Mouse (Mus musculus) embryonic facial prominence, embryonic 15.5 days (tissue): ENCODE results near the gene Dlk1. TPM values are rescaled to one million over a fixed set of nuclear protein-coding genes. Genes with fewer than 3 reads are reported as not detected.
A peak's percentile ranks its signal among the peaks of the same experiment; 100 is the strongest.
"Not testable (repeated sequence)": the region's sequence is repeated elsewhere in the genome, so short reads cannot be mapped to it uniquely, and the experiment has no call there.

Experiments
- ATAC-seq: fragments of 200-750 bp; cut with Nextera tagmentation; 2 replicates; pipeline ENCODE4 v1.8.0; 2017; ENCODE audit warnings: low read depth, moderate TSS enrichment; ENCODE audit not compliant: insufficient number of reproducible peaks, low FRiP score, low TSS enrichment
- H3K27ac ChIP-seq: fragments of 300-500 bp; sonication (generic); replicated peaks from 2 replicates; pipeline ENCODE4 v1.5.1; 2015; ENCODE audit warnings: mild to moderate bottlenecking, inconsistent platforms
- H3K27me3 ChIP-seq: fragments of 300-500 bp; sonication (generic); 2 replicates; pipeline ENCODE4 v1.6.1; 2015; ENCODE audit warnings: inconsistent platforms
- H3K36me3 ChIP-seq: fragments of 300-500 bp; sonication (generic); 2 replicates; pipeline ENCODE4 v1.6.1; 2015; ENCODE audit warnings: mild to moderate bottlenecking, inconsistent platforms
- H3K4me1 ChIP-seq: fragments of 300-500 bp; sonication (generic); 2 replicates; pipeline ENCODE4 v1.6.1; 2015; ENCODE audit warnings: inconsistent platforms
- H3K4me2 ChIP-seq: fragments of 300-500 bp; sonication (generic); replicated peaks from 2 replicates; pipeline ENCODE4 v1.6.1; 2015; ENCODE audit warnings: mild to moderate bottlenecking, inconsistent platforms
- H3K4me3 ChIP-seq: fragments of 300-500 bp; sonication (generic); replicated peaks from 2 replicates; pipeline ENCODE4 v1.5.1; 2015; ENCODE audit warnings: mild to moderate bottlenecking, inconsistent platforms
- H3K9ac ChIP-seq: fragments of 300-500 bp; sonication (generic); 2 replicates; pipeline ENCODE4 v1.6.1; 2015; ENCODE audit warnings: inconsistent platforms
- H3K9me3 ChIP-seq: fragments of 300-500 bp; sonication (generic); replicated peaks from 2 replicates; pipeline ENCODE4 v1.6.1; 2016; ENCODE audit warnings: inconsistent platforms
- WGBS: fragments of 180-500 bp; shearing (Covaris S2); methylation state at CpG from one replicate; pipeline ENCODE4 v1.1.7; 2015; 5-methylcytosine and 5-hydroxymethylcytosine counted together
- polyA plus RNA-seq: library from polyadenylated mRNA; unstranded; fragments of >200 nt; fragmentation: Nextera tagmentation; extraction: Ambion mirVana; gene quantifications from 2 replicates; pipeline ENCODE4 v1.2.1, GENCODE M21; 2015

The Dlk1 gene
- polyA plus RNA-seq, 1 experiment from 2014 or later = 710 TPM

DNA sequence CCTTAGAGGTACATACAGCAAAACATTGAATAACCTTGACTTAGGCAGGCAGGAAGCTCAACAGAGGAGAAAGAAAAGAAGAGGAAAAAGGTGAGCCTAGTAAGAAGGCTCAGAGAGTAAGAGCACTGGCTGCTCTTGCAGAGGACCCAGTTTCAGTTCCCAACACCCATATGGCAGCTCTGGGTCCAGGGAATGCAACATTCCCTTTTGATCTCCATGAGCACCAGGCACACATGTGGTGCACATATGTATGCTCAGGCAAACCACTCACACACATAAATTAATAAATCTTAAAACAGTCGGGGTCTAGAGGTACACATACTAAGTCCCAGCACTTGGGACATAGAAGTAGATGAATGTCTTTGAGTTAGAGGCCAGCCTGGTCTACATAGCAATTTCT lies 33.9 kb downstream of the Dlk1 start:
- not testable (repeated sequence) for H3K9me3 ChIP-seq, H3K27me3 ChIP-seq, H3K4me3 ChIP-seq, H3K36me3 ChIP-seq, H3K4me1 ChIP-seq, H3K9ac ChIP-seq, H3K4me2 ChIP-seq, ATAC-seq, H3K27ac ChIP-seq
- WGBS = 31% methylated on average over 1 of the region's 1 CpGs

DNA sequence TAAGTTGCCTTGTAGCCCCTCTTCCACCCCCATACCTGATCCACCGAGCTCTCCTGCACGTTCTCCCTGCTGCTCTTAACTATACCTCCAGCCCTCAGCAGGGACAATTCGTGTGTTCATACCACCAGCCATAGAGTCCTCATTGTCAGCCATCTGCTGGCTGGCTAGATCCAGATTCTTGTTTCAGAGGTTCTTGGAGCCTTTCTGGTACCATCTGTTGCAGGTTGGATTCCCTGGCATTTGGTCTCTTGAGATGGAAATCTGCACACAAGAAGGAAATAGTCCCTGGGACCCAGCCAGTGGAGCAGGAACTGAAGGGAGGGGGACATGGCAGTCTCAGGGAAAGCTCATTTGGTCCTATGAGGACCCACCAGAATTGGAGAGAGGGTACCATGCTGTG lies 39.1 kb downstream of the Dlk1 start:
- Histone ChIP-seq H3K9me3 (no peaks in the 10 kb centered on the region), H3K4me3 (no peak overlapping the region), H3K36me3 (no peaks in the 10 kb centered on the region), H3K27me3 (no peaks in the 10 kb centered on the region), H3K4me2 (no peak overlapping the region), H3K9ac (no peak overlapping the region), H3K27ac (no peak overlapping the region), H3K4me1 (0 out of 2 replicates have a peak, but pooled peaks cover 3% of the 10 kb centered on the region)
- ATAC-seq = no peak
- WGBS = 79% methylated on average over 3 of the region's 3 CpGs

DNA sequence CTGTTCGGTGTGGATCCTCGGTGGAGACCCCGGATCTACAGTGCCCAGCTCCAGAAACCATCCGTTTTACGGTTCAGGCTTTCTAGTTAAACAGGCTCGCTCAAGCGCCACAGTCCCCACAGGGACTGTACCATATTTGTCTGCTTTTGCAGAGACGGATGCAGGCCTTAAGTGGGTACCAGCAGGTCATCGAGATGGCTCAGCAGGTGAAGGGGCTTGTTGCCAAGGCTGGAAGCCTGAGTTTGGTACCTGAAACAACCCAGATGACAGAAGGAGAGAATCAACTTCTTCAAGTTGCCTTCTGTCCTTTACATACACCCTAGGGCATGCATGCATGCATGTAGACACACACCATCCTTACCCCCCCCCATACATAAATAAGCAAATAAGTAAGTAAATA lies 40.8 kb downstream of the Dlk1 start:
- Histone ChIP-seq H3K9ac (no peak overlapping the region), H3K27me3 (no peaks in the 10 kb centered on the region), H3K27ac (no peak overlapping the region), H3K4me1 (0 out of 2 replicates have a peak, but pooled peaks cover 3% of the 10 kb centered on the region), H3K36me3 (no peaks in the 10 kb centered on the region), H3K4me3 (no peak overlapping the region), H3K9me3 (no peaks in the 10 kb centered on the region), H3K4me2 (no peak overlapping the region)
- no peak for ATAC-seq
- 89% methylated on average over 9 of the region's 9 CpGs for WGBS

DNA sequence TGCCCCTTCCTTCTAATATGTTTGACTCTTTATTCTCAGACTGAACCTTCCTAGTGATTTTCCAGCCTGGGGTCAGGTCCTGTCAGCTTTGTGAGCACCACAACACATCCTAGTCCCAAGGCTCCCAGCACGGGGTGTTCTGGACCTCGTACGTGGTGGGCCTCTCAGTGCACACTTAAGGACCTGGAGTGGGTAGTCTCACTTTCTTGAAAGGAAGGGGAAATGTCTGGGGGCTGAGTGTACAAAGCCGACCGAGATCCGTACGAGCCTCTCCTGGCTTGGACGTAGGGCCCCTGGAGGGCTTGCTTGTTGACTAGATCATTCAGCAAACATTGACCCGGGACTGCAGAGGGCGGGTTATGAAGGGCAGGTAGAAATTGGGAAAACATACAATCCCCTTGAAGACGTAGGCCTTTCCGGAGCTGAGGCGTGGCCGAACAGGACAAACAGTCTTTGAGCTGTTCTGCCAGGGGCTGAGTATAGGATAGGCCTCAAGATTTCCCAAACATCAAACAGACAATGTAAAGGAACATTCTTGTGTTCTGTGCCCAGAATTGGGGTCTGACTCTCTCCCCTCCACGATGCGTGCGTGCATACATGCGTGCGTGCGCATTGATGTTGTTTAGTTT lies 42.5 kb downstream of the Dlk1 start:
- Histone ChIP-seq H3K9ac (no peak overlapping the region), H3K4me2 (no peak overlapping the region), H3K27me3 (no peaks in the 10 kb centered on the region), H3K9me3 (no peaks in the 10 kb centered on the region), H3K27ac (no peak overlapping the region), H3K4me1 (0 out of 2 replicates have a peak, but pooled peaks cover 9% of the 10 kb centered on the region), H3K4me3 (no peak overlapping the region), H3K36me3 (no peaks in the 10 kb centered on the region)
- 69% methylated on average over 20 of the region's 20 CpGs for WGBS
- ATAC-seq = no peak

DNA sequence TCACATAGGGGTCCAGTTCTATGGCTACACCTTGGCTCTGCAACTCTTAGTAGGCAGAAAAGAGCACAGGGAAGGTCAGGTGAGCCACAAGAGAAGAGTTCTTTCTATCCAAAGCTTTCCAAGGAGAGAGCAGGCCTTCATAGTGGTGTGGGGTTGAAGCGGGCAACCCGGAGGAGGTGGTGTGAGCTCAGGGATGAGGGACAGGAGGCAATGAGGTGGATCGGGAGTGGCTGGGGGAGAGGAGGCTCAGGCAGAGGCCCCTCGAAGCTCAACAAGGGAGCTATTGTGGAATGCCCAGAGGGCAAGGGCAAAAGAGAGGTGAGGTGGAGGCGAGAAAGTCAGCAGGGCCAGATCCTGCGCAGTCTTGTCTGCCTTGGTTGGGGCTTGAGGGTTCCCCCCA lies 43.8 kb downstream of the Dlk1 start:
- 46% methylated on average over 6 of the region's 6 CpGs for WGBS
- no peaks in the 10 kb centered on the region for H3K36me3 ChIP-seq
- no peak overlapping the region for H3K4me3 ChIP-seq
- H3K9ac ChIP-seq = no peak overlapping the region
- 0 out of 2 replicates have a peak, but pooled peaks cover 9% of the 10 kb centered on the region for H3K4me1 ChIP-seq
- H3K4me2 ChIP-seq = no peak overlapping the region
- no peaks in the 10 kb centered on the region for H3K9me3 ChIP-seq
- ATAC-seq = no peak
- no peak overlapping the region for H3K27ac ChIP-seq
- no peaks in the 10 kb centered on the region for H3K27me3 ChIP-seq

DNA sequence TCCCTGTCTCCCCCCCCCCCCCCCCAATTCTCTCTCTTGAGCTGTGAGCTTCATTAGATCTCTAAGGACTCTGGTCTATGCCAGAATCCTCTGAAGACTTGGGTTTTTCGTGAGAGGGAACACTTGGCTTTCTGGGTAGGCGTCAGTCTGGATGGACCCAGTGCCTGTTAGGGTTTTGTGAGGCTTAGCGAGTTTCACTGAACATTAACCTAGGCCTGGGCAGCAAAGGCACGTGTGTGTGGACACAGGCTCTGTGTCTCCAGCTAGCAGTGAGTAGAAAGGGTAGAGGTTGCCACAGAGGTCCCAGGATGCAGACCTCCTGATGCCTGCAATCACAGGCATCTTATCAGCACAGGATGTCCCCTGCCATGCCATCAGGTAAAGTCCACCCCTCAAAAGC lies 48.4 kb downstream of the Dlk1 start:
- Histone ChIP-seq H3K27ac (0 out of 2 replicates have a peak overlapping the region, but pooled peaks have one; percentile 4), H3K4me3 (no peak overlapping the region), H3K4me1 (peaks cover 6% of the 10 kb centered on the region; the same call in 1 of the 2 replicates), H3K4me2 (no peak overlapping the region), H3K9ac (no peak overlapping the region), H3K9me3 (no peaks in the 10 kb centered on the region), H3K27me3 (no peaks in the 10 kb centered on the region), H3K36me3 (no peaks in the 10 kb centered on the region)
- WGBS = 62% methylated on average over 4 of the region's 4 CpGs
- ATAC-seq = no peak

DNA sequence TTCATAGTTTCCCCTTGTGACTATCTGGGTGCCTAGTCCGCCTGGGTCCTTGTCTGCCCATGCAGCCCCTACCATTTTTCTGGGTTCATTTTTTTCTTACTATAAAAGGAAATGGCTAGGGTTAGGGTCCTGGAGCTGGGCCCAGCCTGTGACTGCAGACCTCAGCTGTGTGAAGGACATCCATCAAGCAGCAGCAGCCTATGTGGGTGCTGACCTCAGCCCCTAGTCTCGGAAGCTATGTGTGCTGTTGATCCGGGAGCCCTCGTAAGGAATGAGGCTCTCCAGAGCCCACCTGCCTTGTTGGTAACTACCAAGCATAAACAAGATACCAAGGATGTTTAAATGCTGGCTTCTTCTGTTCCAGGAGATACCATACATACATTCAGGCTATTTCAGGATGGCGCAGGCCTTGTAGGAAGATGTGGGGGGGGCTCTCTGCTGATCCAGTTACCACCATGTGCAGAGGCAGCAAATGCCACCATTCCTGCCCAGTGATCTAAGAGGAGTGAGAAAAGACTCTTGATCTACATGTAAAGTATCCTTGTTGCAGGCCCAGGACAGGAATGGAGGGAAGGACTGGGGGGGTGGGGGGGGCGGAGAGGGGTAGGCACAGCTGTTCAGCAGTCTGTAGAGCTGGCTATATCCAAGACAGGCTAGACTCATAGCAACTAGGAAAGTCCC lies 49.9 kb downstream of the Dlk1 start:
- peak; percentile 63; the same call in 1 of the 2 replicates for ATAC-seq
- WGBS = 82% methylated on average over 6 of the region's 6 CpGs

DNA sequence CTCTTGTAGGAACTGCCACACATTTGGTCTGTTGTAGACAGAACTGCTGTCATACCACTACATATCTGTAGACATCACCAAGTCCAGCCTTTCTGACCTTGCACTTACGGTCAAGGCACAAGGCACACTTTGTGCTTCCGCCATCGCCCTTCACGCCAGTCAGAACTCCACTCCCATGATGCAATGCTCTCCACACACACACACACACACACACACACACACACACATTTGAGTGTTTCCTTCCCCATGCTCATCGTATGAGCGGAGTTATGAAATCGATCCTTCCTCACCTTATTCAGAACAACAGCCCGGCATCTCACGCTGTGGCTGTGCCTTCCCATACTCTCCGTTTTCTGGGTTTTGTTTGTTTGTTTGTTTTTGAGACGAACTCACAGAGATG lies 55.1 kb downstream of the Dlk1 start:
- no peaks in the 10 kb centered on the region for H3K36me3 ChIP-seq
- no peaks in the 10 kb centered on the region for H3K9me3 ChIP-seq
- no peak overlapping the region for H3K4me3 ChIP-seq
- 83% methylated on average over 11 of the region's 11 CpGs for WGBS
- no peak overlapping the region for H3K27ac ChIP-seq
- no peak overlapping the region for H3K9ac ChIP-seq
- peaks cover 5% of the 10 kb centered on the region for H3K27me3 ChIP-seq
- no peak for ATAC-seq
- peaks cover 30% of the 10 kb centered on the region for H3K4me1 ChIP-seq
- no peak overlapping the region for H3K4me2 ChIP-seq

More for the DNA sequence above, 49.9 kb downstream of the Dlk1 start:
- H3K4me3 ChIP-seq = no peak overlapping the region
- H3K4me2 ChIP-seq = no peak overlapping the region
- no peaks in the 10 kb centered on the region for H3K27me3 ChIP-seq
- peak overlapping the region; percentile 65 for H3K27ac ChIP-seq
- no peaks in the 10 kb centered on the region for H3K36me3 ChIP-seq
- peaks cover 6% of the 10 kb centered on the region; the same call in 1 of the 2 replicates for H3K4me1 ChIP-seq
- H3K9ac ChIP-seq = no peak overlapping the region
- no peaks in the 10 kb centered on the region for H3K9me3 ChIP-seq

DNA sequence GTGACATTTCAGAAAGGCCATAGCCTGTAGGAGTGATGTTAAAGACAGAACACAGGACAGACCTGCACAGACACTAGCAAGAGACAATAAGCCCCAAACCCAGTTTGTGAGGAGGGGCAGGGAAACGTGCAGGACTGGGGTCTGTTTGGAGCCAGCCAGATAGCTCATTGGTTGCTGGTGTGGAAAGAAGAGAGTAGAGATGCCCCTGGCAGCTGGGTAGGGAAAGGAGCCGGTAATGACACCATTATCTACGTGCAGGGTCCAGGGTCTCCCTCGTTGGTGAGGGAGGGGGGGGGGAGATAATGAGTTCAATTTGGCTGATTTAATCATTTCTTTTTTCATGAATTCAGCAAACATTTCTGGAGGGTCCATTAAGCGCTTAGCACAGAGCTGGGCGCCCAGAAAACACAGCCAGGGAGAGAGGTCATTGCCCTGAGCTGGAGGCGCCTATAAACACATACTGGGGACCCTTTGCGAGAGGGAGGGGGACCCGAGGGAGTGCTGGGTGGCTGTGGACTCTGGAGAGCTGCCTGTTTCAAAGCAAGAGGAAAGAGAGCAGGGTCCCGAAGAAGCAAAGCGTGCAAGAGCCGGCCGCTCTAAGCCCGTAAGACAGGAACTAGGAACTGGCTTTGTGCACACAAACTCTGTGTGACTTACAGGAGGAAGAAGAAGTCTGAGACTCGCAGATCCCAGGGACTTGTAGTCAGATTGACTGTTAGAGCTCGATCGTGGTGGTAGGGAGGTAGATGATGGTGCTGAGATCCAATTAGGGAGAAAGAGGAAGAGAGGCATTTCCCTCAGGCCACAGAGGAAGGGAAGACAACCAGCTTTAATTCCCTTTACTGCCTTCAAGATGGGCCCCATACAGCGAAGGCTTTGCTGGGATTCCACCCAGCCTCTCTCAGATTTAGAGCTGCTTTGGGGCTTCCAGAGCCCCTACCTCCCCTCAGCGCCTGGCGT lies 56.2 kb downstream of the Dlk1 start:
- Histone ChIP-seq H3K27me3 (peaks cover 5% of the 10 kb centered on the region), H3K9ac (no peak overlapping the region), H3K27ac (peak overlapping the region; percentile 7; the same call in 1 of the 2 replicates), H3K4me2 (no peak overlapping the region), H3K36me3 (no peaks in the 10 kb centered on the region), H3K9me3 (no peaks in the 10 kb centered on the region), H3K4me3 (no peak overlapping the region), H3K4me1 (peaks cover 37% of the 10 kb centered on the region)
- ATAC-seq = no peak
- WGBS = 27% methylated on average over 20 of the region's 20 CpGs

DNA sequence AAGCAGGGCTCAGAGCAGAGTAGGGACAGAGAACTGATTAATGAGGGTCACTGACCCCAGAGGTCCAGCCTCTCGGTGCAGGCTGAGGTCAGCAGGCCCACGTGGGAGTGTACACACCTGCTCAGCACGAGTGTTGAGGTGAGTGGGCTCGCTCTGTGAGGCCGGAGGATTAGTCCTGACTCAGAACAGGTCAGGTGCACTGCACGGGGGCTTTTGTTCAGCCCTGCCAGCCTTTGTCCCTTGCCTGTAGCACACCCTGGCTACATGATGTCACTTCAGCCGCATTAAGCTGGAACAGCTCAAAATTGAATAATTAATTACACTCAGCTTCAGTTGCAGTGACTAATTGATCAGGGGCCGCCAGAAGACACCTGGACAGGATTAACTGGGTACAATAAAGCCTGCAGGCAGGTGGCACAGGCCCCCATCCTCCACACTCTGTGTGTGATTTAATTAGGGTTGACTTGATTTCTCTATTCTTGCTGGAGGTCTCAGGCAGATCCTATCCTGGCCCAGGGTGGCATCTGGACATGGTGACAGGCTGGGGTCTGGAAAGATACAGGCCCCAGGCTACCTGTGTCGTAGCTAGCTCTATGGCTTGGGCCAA lies 57.0 kb downstream of the Dlk1 start:
- H3K27ac ChIP-seq = no peak overlapping the region; the same call in 1 of the 2 replicates
- H3K9ac ChIP-seq = no peak overlapping the region
- H3K27me3 ChIP-seq = peaks cover 5% of the 10 kb centered on the region
- 38% methylated on average over 9 of the region's 9 CpGs for WGBS
- ATAC-seq = no peak; the same call in 1 of the 2 replicates
- no peaks in the 10 kb centered on the region for H3K9me3 ChIP-seq
- H3K4me3 ChIP-seq = no peak overlapping the region
- H3K4me2 ChIP-seq = no peak overlapping the region
- H3K4me1 ChIP-seq = peaks cover 43% of the 10 kb centered on the region
- H3K36me3 ChIP-seq = no peaks in the 10 kb centered on the region

DNA sequence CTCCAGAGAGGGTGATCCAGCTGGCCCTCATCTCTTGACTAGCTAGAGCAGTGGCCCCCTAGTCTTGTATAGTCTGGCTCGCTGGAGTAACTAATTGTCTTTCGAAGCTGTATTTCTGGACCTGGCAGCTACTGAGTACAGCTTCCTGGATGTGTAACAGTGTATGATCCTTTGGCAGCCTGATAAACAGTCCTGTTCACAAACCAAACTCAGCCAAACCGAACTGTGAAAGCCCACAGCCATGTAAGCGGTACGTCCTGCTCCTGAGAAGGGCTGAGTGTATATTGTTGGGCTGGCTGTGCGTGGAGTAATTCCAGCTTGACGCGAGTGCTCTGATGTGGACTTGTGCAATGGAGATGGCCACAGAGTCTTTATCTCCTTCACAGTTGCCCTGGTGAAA lies 57.6 kb downstream of the Dlk1 start:
- no peak overlapping the region for H3K27ac ChIP-seq
- H3K4me2 ChIP-seq = no peak overlapping the region
- H3K27me3 ChIP-seq = peaks cover 5% of the 10 kb centered on the region
- no peak overlapping the region for H3K9ac ChIP-seq
- ATAC-seq = no peak
- H3K4me1 ChIP-seq = peaks cover 43% of the 10 kb centered on the region
- WGBS = 77% methylated on average over 8 of the region's 8 CpGs
- H3K9me3 ChIP-seq = no peaks in the 10 kb centered on the region
- H3K36me3 ChIP-seq = no peaks in the 10 kb centered on the region
- no peak overlapping the region for H3K4me3 ChIP-seq
